Mouse (Mus musculus) spleen, adult 2 months (tissue): ENCODE measurements at regions not wholly inside any gene's neighbourhood (a gene's known extent, or its start where the extent isn't known, plus 50 kb on each side); places are given as distances from the start of the nearest gene placed in this dataset.

Experiments used
- CTCF ChIP-seq: fragments of 200-500 bp; IDR thresholded peaks from 2 replicates; pipeline ENCODE4 v1.5.1; 2011; ENCODE audit warnings: mild to moderate bottlenecking, inconsistent platforms; ENCODE audit not compliant: insufficient read depth, insufficient read length, insufficient replicate concordance; ENCODE audit errors: extremely low read depth
- POLR2A ChIP-seq: fragments of 200-500 bp; IDR thresholded peaks from 2 replicates; pipeline ENCODE4 v1.6.1; 2011; ENCODE audit warnings: low read depth, low read length, inconsistent platforms

DNA sequence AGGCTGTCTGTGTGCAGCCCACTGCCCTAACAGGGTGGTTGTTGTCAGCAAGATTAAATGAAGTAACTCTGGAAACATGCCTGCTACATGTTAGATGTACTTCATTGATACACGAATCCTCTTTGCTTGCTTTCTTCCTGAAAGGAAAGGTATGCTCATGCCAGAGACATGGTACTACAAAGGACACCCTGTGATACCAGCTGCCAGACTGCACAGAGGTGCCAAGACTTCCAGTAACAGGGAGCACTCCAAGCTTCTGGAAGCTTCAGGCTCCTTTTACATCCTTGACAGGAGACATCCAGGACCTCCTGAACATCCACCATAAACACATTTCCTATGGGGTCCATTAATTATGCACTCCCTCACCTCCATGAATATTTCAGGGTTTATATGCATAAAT, 505.7 kb downstream of the 1810013L24Rik start:
- no peak for TF ChIP-seq CTCF
- no peak for TF ChIP-seq POLR2A
